Mouse (Mus musculus) forebrain, embryonic 15.5 days (tissue): ENCODE measurements at regions not wholly inside any gene's neighbourhood (a gene's known extent, or its start where the extent isn't known, plus 50 kb on each side); places are given as distances from the start of the nearest gene placed in this dataset.

Experiments used
- ATAC-seq: fragments of 200-750 bp; cut with Nextera tagmentation; replicated peaks from 2 replicates; pipeline ENCODE4 v1.8.0; 2017; ENCODE audit warnings: mild to moderate bottlenecking, moderate TSS enrichment, moderate library complexity
- H3K27ac ChIP-seq: fragments of 300-500 bp; sonication (generic); replicated peaks from 2 replicates; pipeline ENCODE4 v1.5.1; 2015; ENCODE audit warnings: mild to moderate bottlenecking, inconsistent platforms
- H3K27me3 ChIP-seq: fragments of 300-500 bp; sonication (generic); 2 replicates; pipeline ENCODE4 v1.6.1; 2015; ENCODE audit warnings: inconsistent platforms
- H3K36me3 ChIP-seq: fragments of 300-500 bp; sonication (generic); 2 replicates; pipeline ENCODE4 v1.6.1; 2015; ENCODE audit warnings: mild to moderate bottlenecking, inconsistent platforms
- H3K4me1 ChIP-seq: fragments of 300-500 bp; sonication (generic); 2 replicates; pipeline ENCODE4 v1.6.1; 2015; ENCODE audit warnings: inconsistent platforms
- H3K4me2 ChIP-seq: fragments of 300-500 bp; sonication (generic); replicated peaks from 2 replicates; pipeline ENCODE4 v1.6.1; 2015; ENCODE audit warnings: mild to moderate bottlenecking, inconsistent platforms
- H3K4me3 ChIP-seq: fragments of 300-500 bp; sonication (generic); 2 replicates; pipeline ENCODE4 v1.5.1; 2015; ENCODE audit warnings: mild to moderate bottlenecking, inconsistent platforms
- H3K9ac ChIP-seq: fragments of 300-500 bp; sonication (generic); replicated peaks from 2 replicates; pipeline ENCODE4 v1.6.1; 2015; ENCODE audit warnings: mild to moderate bottlenecking, inconsistent platforms
- H3K9me3 ChIP-seq: fragments of 300-500 bp; sonication (generic); 2 replicates; pipeline ENCODE4 v1.6.1; 2016; ENCODE audit warnings: inconsistent platforms
- WGBS: fragments of 180-500 bp; shearing (Covaris S2); methylation state at CpG from one replicate; pipeline ENCODE4 v1.1.7; 2015; ENCODE audit warnings: mixed read lengths; 5-methylcytosine and 5-hydroxymethylcytosine counted together

GRCm38 (mm10) chrX:46971116-46971515 lies 642.3 kb downstream of the Actrt1 start:
- no peak; the same call in 1 of the 2 replicates for ATAC-seq
- H3K4me3 ChIP-seq: no peak overlapping the region
- no peaks in the 10 kb centered on the region for H3K36me3 ChIP-seq
- no peaks in the 10 kb centered on the region for H3K27me3 ChIP-seq
- 33% methylated on average over 2 of the region's 2 CpGs for WGBS
- H3K27ac ChIP-seq: no peak overlapping the region
- no peak overlapping the region for H3K9ac ChIP-seq
- H3K4me2 ChIP-seq: no peak overlapping the region
- no peaks in the 10 kb centered on the region for H3K4me1 ChIP-seq
- H3K9me3 ChIP-seq: no peaks in the 10 kb centered on the region

- Histone ChIP-seq H3K4me1 (no peaks in the 10 kb centered on the region), H3K36me3 (no peaks in the 10 kb centered on the region), H3K9ac (no peak overlapping the region), H3K4me2 (no peak overlapping the region), H3K4me3 (no peak overlapping the region), H3K27me3 (no peaks in the 10 kb centered on the region), H3K9me3 (no peaks in the 10 kb centered on the region), H3K27ac (no peak overlapping the region)
- ATAC-seq: peak; percentile 43; the same call in 1 of the 2 replicates
These were observed 670.2 kb downstream of the Actrt1 start for GRCm38 (mm10) chrX:46998961-46999360.

GRCm38 (mm10) chrX:47009476-47009875 lies 680.7 kb downstream of the Actrt1 start:
- WGBS: 57% methylated on average over 4 of the region's 4 CpGs
- Histone ChIP-seq H3K27me3 (no peaks in the 10 kb centered on the region), H3K36me3 (no peaks in the 10 kb centered on the region), H3K9me3 (no peaks in the 10 kb centered on the region), H3K4me3 (no peak overlapping the region), H3K4me1 (no peaks in the 10 kb centered on the region), H3K27ac (no peak overlapping the region), H3K9ac (no peak overlapping the region), H3K4me2 (no peak overlapping the region)
- no peak for ATAC-seq

- Histone ChIP-seq H3K9ac (no peak overlapping the region), H3K4me1 (no peaks in the 10 kb centered on the region), H3K27me3 (no peaks in the 10 kb centered on the region), H3K27ac (no peak overlapping the region), H3K4me2 (no peak overlapping the region), H3K36me3 (no peaks in the 10 kb centered on the region), H3K9me3 (no peaks in the 10 kb centered on the region), H3K4me3 (no peak overlapping the region)
- 51% methylated on average over 2 of the region's 2 CpGs for whole genome bisulfite sequencing
- no peak for ATAC-seq
These were observed 681.3 kb downstream of the Actrt1 start for GRCm38 (mm10) chrX:47010087-47010486.

GRCm38 (mm10) chrX:47029777-47030176 lies 701.0 kb downstream of the Actrt1 start:
- no peak for ATAC-seq
- Histone ChIP-seq H3K27me3 (no peaks in the 10 kb centered on the region), H3K9me3 (no peaks in the 10 kb centered on the region), H3K4me1 (no peaks in the 10 kb centered on the region), H3K9ac (no peak overlapping the region), H3K4me2 (no peak overlapping the region), H3K4me3 (no peak overlapping the region), H3K36me3 (no peaks in the 10 kb centered on the region), H3K27ac (no peak overlapping the region)
- WGBS: 82% methylated on average over 5 of the region's 5 CpGs

- H3K4me2 ChIP-seq: no peak overlapping the region
- H3K36me3 ChIP-seq: no peaks in the 10 kb centered on the region
- H3K27me3 ChIP-seq: no peaks in the 10 kb centered on the region
- H3K9ac ChIP-seq: no peak overlapping the region
- H3K4me1 ChIP-seq: no peaks in the 10 kb centered on the region
- H3K4me3 ChIP-seq: no peak overlapping the region
- 87% methylated on average over 4 of the region's 4 CpGs for WGBS
- H3K9me3 ChIP-seq: no peaks in the 10 kb centered on the region
- no peak for ATAC-seq
- H3K27ac ChIP-seq: no peak overlapping the region
These were observed 739.7 kb downstream of the Actrt1 start for GRCm38 (mm10) chrX:47068476-47068875.
